Mouse (Mus musculus) hindbrain, postnatal 0 days (tissue): ENCODE measurements around the gene Ttll11. TPM values are rescaled to one million over a fixed set of nuclear protein-coding genes. Genes with fewer than 3 reads are reported as not detected.

Source experiments
- ATAC-seq: fragments of 200-750 bp; cut with Nextera tagmentation; 2 replicates; pipeline ENCODE4 v1.8.0; 2017; ENCODE audit warnings: mild to moderate bottlenecking, moderate TSS enrichment, moderate library complexity
- DNase-seq: peaks from one replicate; pipeline ENCODE4 v3.0.0-alpha.2; 2015; ENCODE audit warnings: low spot score
- H3K27ac ChIP-seq: fragments of 300-500 bp; sonication (generic); 2 replicates; pipeline ENCODE4 v1.5.1; 2014; ENCODE audit warnings: mild to moderate bottlenecking
- H3K27me3 ChIP-seq: fragments of 300-500 bp; sonication (generic); 2 replicates; pipeline ENCODE4 v1.6.1; 2014; ENCODE audit warnings: low read length, mixed read lengths; ENCODE audit not compliant: insufficient read depth
- H3K36me3 ChIP-seq: fragments of 300-500 bp; sonication (generic); 2 replicates; pipeline ENCODE4 v1.6.1; 2014; ENCODE audit warnings: low read length, mixed read lengths; ENCODE audit not compliant: insufficient read depth
- H3K4me1 ChIP-seq: fragments of 300-500 bp; sonication (generic); 2 replicates; pipeline ENCODE4 v1.6.1; 2014; ENCODE audit warnings: antibody characterized with exemption, low read length, mixed read lengths; ENCODE audit not compliant: insufficient read depth
- H3K4me2 ChIP-seq: fragments of 300-500 bp; sonication (generic); 2 replicates; pipeline ENCODE4 v1.6.1; 2014; ENCODE audit warnings: low read depth, mild to moderate bottlenecking, low read length, moderate library complexity, mixed read lengths
- H3K4me3 ChIP-seq: fragments of 300-500 bp; sonication (generic); 2 replicates; pipeline ENCODE4 v1.5.1; 2014; ENCODE audit warnings: low read length
- H3K9ac ChIP-seq: fragments of 300-500 bp; sonication (generic); replicated peaks from 2 replicates; pipeline ENCODE4 v1.6.1; 2014; ENCODE audit warnings: mild to moderate bottlenecking, low read length, moderate library complexity, mixed read lengths
- H3K9me3 ChIP-seq: fragments of 300-500 bp; sonication (generic); 2 replicates; pipeline ENCODE4 v1.6.1; 2016; ENCODE audit warnings: low read length, mixed read lengths
- CTCF ChIP-seq: IDR thresholded peaks from 2 replicates; pipeline ENCODE4 v1.5.1; 2016; ENCODE audit warnings: antibody characterized with exemption, control low read depth, low read depth
- WGBS: fragments of 180-500 bp; shearing (Covaris S2); extraction: QIAGEN DNeasy Blood & Tissue Kit; methylation state at CpG from one replicate; pipeline ENCODE4 v1.1.7; 2014; 5-methylcytosine and 5-hydroxymethylcytosine counted together
- polyA plus RNA-seq: library from polyadenylated mRNA; unstranded; fragments of >200 nt; fragmentation: Nextera tagmentation; extraction: Ambion mirVana; gene quantifications from 2 replicates; pipeline ENCODE4 v1.2.1, GENCODE M21; 2015
- total RNA-seq: library from RNA; depleted of rRNA; stranded (reverse); fragments of >200 nt; gene quantifications from 2 replicates; pipeline ENCODE4 v1.2.3, GENCODE M21; 2014

Gene Ttll11
- total and polyA plus RNA-seq, 2 experiments from 2014 or later: 5.8 to 8.2 TPM

- no peaks in the 10 kb centered on the region for H3K9me3 ChIP-seq
- H3K36me3 ChIP-seq: no peaks in the 10 kb centered on the region
- WGBS: 54% methylated on average over 17 of the region's 17 CpGs
- ATAC-seq: no peak
- H3K9ac ChIP-seq: no peak overlapping the region
- no peak overlapping the region; the same call in 1 of the 2 replicates for H3K27ac ChIP-seq
- H3K4me3 ChIP-seq: no peak overlapping the region
- H3K4me1 ChIP-seq: no peaks in the 10 kb centered on the region
- H3K4me2 ChIP-seq: no peak overlapping the region
- no peak for TF ChIP-seq CTCF
- DNase-seq: no peak
- no peaks in the 10 kb centered on the region for H3K27me3 ChIP-seq
These were observed 128.1 kb downstream of the Ttll11 start for GRCm38 (mm10) chr2:35851420-35852163.

DNA sequence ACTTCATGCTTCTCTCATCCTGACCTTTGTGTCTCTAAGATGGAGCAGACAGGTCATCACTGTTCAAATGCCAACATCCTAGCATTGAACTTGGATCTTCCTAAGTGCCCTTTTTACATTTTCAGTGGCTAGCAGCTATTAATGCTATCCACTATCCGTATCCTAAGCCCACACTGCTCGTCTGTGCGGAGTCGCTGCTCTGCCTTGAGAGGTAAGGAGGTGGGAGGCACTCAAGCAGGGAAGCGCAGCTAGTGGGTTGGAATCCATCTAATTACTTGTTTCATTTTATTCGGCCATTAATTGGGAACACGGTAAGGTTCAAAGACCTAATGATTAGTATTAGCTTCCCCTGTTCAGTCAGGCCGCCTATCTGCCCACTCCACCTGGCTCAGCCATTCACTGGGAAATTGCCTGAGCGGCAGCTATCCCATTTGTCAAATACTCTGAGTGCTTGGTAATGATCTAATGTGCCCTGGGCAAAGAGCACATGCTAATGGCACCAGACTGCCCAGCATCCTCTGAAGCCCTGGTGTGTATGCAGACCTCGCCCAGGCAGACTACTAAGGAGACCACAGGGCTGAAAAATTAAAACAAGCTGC is 130.0 kb downstream of the Ttll11 start:
- no peak overlapping the region for H3K27ac ChIP-seq
- no peaks in the 10 kb centered on the region for H3K9me3 ChIP-seq
- WGBS: 56% methylated on average over 10 of the region's 10 CpGs
- no peaks in the 10 kb centered on the region for H3K36me3 ChIP-seq
- H3K9ac ChIP-seq: no peak overlapping the region
- no peak for TF ChIP-seq CTCF
- ATAC-seq (0 out of 2 replicates have a peak, but pooled peaks have one; percentile 30), DNase-seq (no peak)
- H3K27me3 ChIP-seq: no peaks in the 10 kb centered on the region
- H3K4me1 ChIP-seq: no peaks in the 10 kb centered on the region
- H3K4me2 ChIP-seq: no peak overlapping the region
- H3K4me3 ChIP-seq: no peak overlapping the region

DNA sequence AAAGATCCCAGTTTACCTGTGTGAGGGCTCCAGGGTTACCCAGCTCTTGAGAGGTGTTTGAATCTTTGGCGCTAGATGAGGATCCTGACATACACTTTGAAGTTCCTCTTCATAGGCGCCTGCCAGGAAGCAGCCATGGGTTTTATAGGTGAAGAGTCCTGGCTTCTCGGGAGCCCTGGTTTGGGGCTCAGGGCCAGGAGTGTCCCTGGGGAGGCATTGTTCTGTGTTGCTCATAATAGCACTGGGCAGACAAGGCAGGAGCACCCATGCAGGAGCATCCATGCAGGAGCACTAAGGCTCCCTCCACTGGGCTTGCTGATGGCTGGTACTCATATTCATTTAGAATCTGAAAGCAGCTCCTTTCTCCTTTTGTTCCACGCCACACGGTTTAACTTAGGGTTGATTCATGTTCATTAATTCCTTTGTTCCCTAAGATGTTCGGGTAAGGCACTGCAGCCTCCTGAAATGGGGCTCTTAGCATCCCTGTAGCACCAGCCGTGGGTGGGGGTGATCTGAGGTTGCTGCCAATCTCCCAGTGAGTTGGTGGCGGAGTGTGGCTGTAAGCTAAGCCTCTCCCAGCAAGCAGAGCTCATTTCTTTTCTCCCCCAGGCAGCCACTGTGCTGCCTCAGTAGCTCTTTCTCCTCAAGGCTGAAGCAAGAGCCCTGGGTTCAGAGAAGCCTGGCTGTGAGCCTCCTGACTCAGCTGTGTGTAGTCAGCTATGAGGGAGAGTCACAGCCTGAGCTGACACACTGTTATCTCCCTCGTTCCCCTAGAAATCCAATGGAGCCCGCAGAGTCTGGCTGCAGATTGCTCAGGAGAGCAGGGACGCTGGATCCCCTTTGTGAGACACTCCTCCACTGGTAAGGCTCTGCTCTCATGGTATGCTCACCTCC is 133.9 kb downstream of the Ttll11 start:
- no peaks in the 10 kb centered on the region for H3K4me1 ChIP-seq
- no peak for TF ChIP-seq CTCF
- H3K36me3 ChIP-seq: no peaks in the 10 kb centered on the region
- H3K4me3 ChIP-seq: no peak overlapping the region
- 36% methylated on average over 11 of the region's 11 CpGs for WGBS
- H3K27me3 ChIP-seq: no peaks in the 10 kb centered on the region
- DNase-seq (no peak), ATAC-seq (no peak)
- no peak overlapping the region for H3K27ac ChIP-seq
- no peaks in the 10 kb centered on the region for H3K9me3 ChIP-seq
- H3K4me2 ChIP-seq: no peak overlapping the region
- no peak overlapping the region for H3K9ac ChIP-seq

- Histone ChIP-seq H3K9me3 (no peaks in the 10 kb centered on the region), H3K4me3 (no peak overlapping the region), H3K27me3 (no peaks in the 10 kb centered on the region), H3K9ac (no peak overlapping the region), H3K27ac (no peak overlapping the region), H3K36me3 (no peaks in the 10 kb centered on the region), H3K4me1 (no peaks in the 10 kb centered on the region), H3K4me2 (no peak overlapping the region)
- TF ChIP-seq CTCF: no peak
- WGBS: 46% methylated on average over 13 of the region's 13 CpGs
- no peak for DNase-seq
- no peak for ATAC-seq
These were observed 135.6 kb downstream of the Ttll11 start for GRCm38 (mm10) chr2:35843896-35844690.

DNA sequence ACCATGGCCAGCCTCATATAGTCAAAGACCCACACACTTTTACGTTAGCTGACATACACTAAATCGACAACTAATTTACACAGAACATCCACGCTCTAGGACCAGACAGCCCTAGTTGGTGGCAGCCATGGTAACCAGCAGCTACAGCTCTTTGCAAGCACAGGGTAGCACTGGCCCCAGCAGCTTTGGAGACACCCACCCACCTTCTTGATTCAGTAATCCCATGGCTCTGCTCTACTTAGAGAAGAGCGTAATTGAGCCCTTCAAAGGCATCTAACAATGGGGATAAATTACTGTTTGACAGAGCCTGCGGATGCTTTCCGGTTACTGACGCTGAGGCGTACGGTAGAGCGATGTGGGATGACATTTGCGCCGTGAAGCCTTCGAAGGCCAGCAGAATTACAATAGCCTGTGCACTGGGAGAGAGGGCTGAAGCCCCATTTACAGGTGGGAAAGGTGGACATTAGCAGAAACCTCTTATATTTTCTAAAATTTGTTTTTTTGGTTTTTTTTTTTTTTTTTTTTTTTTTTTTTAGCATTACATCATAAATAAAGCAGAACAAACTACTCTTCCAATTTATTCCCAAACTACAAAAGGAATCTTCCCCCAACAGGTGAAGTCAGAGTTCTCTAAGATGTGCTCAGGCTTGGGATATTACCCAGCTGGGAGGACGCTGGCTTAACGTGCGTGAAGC is 136.8 kb downstream of the Ttll11 start:
- Histone ChIP-seq H3K27me3 (no peaks in the 10 kb centered on the region), H3K4me3 (no peak overlapping the region), H3K9ac (no peak overlapping the region), H3K9me3 (no peaks in the 10 kb centered on the region), H3K4me2 (no peak overlapping the region), H3K27ac (no peak overlapping the region), H3K36me3 (no peaks in the 10 kb centered on the region), H3K4me1 (no peaks in the 10 kb centered on the region)
- ATAC-seq (peak; percentile 61), DNase-seq (no peak)
- 69% methylated on average over 16 of the region's 16 CpGs for WGBS
- no peak for TF ChIP-seq CTCF
